8 mouse cellular contexts compared by ENCODE assay signal in genomic region chr13:38506320-38506719, GRCm38 (mm10). TPM values are rescaled to one million over a fixed set of nuclear protein-coding genes. Genes with fewer than 3 reads are reported as not detected.
A peak's percentile ranks its signal among the peaks of the same experiment; 100 is the strongest.
DNase-seq lines count a peak whose midpoint lies in the region; ATAC-seq and TF ChIP-seq lines count a peak whose summit lies in the region.
"Had no signal": no experiment of that assay in that cellular context is flagged by ENCODE, and none has a peak within 500 bp of the region (broad histone marks: within the 10 kb centered on the region; RNA-seq: fewer than 3 reads in every experiment).

No protein-coding gene starts in this region.

- no peaks in the 10 kb centered on the region for H3K27me3 ChIP-seq in intestine, postnatal 0 days (replicated peaks; ENCODE audit: control insufficient read depth, insufficient read depth, low read length)
- H3K27me3 ChIP-seq in intestine, embryonic 15.5 days (replicated peaks): no peaks in the 10 kb centered on the region
- no peaks in the 10 kb centered on the region for H3K27me3 ChIP-seq in embryonic facial prominence, embryonic 11.5 days (ENCODE audit: control insufficient read depth, insufficient read depth, low read length)

- WGBS in intestine, postnatal 0 days: 80% methylated on average over 8 of the region's 8 CpGs
- 83% methylated on average over 8 of the region's 8 CpGs for WGBS in intestine, embryonic 15.5 days
- WGBS in embryonic facial prominence, embryonic 11.5 days: 84% methylated on average over 8 of the region's 8 CpGs

- H3K4me3 ChIP-seq in intestine, postnatal 0 days (ENCODE audit: low read depth, low read length): no peak overlapping the region
- no peak overlapping the region for H3K4me3 ChIP-seq in intestine, embryonic 15.5 days (replicated peaks)
- H3K4me3 ChIP-seq in embryonic facial prominence, embryonic 11.5 days (ENCODE audit: low read depth, low read length): no peak overlapping the region
- H3K4me3 ChIP-seq: myocyte had no signal

- H3K9ac ChIP-seq in intestine, postnatal 0 days (ENCODE audit: low read depth, low read length): no peak overlapping the region
- H3K9ac ChIP-seq in intestine, embryonic 15.5 days: no peak overlapping the region
- no peak overlapping the region for H3K9ac ChIP-seq in embryonic facial prominence, embryonic 11.5 days (replicated peaks; ENCODE audit: low read length)

- peak; percentile 13 for DNase-seq in 416B (ENCODE audit: low read depth)
- peak; percentile 38 for DNase-seq in ES-CJ7 (ENCODE audit: low read depth, low spot score)
- DNase-seq in embryonic facial prominence, embryonic 11.5 days (ENCODE audit: low spot score): peak; percentile 48
- DNase-seq in left cerebral cortex, adult 18-20 months (ENCODE audit: low spot score in 2 of 2): peak; percentile 45 to 49
- DNase-seq in right cerebral cortex, postnatal 25 days: peak; percentile 18

- TF ChIP-seq CTCF in intestine, postnatal 0 days (IDR thresholded peaks at IDR 0.05; ENCODE audit: low read depth): peak; percentile 69

- no peak overlapping the region for H3K4me2 ChIP-seq in intestine, postnatal 0 days (replicated peaks; ENCODE audit: low read depth)
- no peak overlapping the region for H3K4me2 ChIP-seq in intestine, embryonic 15.5 days (replicated peaks)
- H3K4me2 ChIP-seq in embryonic facial prominence, embryonic 11.5 days (ENCODE audit: low read depth, low read length): no peak overlapping the region

- ATAC-seq in intestine, postnatal 0 days: no peak
- ATAC-seq in intestine, embryonic 15.5 days: no peak; the same call in 1 of the 2 replicates
- ATAC-seq in embryonic facial prominence, embryonic 11.5 days (replicated peaks; ENCODE audit: insufficient number of reproducible peaks, low FRiP score, low TSS enrichment, low read depth): no peak

- H3K4me1 ChIP-seq in intestine, postnatal 0 days (replicated peaks; ENCODE audit: control insufficient read depth, insufficient read depth, low read length): no peaks in the 10 kb centered on the region
- no peaks in the 10 kb centered on the region for H3K4me1 ChIP-seq in intestine, embryonic 15.5 days (replicated peaks)
- H3K4me1 ChIP-seq in embryonic facial prominence, embryonic 11.5 days (ENCODE audit: control insufficient read depth, insufficient read depth, low read length): no peaks in the 10 kb centered on the region

- H3K9me3 ChIP-seq in intestine, postnatal 0 days (ENCODE audit: control insufficient read depth): no peaks in the 10 kb centered on the region
- H3K9me3 ChIP-seq in intestine, embryonic 15.5 days: no peaks in the 10 kb centered on the region
- no peaks in the 10 kb centered on the region for H3K9me3 ChIP-seq in embryonic facial prominence, embryonic 11.5 days (replicated peaks; ENCODE audit: control insufficient read depth, low read length)

- H3K36me3 ChIP-seq in intestine, postnatal 0 days (ENCODE audit: control insufficient read depth, insufficient read depth): peaks cover 85% of the 10 kb centered on the region
- H3K36me3 ChIP-seq in intestine, embryonic 15.5 days: peaks cover 60% of the 10 kb centered on the region
- peaks cover 5% of the 10 kb centered on the region; the same call in 1 of the 2 replicates for H3K36me3 ChIP-seq in embryonic facial prominence, embryonic 11.5 days (replicated peaks; ENCODE audit: control insufficient read depth, insufficient read depth, low read depth, low read length)

- H3K27ac ChIP-seq in intestine, postnatal 0 days (ENCODE audit: low read depth, low read length): no peak overlapping the region
- no peak overlapping the region for H3K27ac ChIP-seq in intestine, embryonic 15.5 days
- no peak overlapping the region for H3K27ac ChIP-seq in embryonic facial prominence, embryonic 11.5 days (replicated peaks; ENCODE audit: low read depth, low read length)

RNA-seq across cellular contexts. Expression of gene Txndc5, which starts 22.3 kb away (rescaled TPM):
- 96.2 and 106 TPM in 2 replicates for polyA plus RNA-seq in intestine, postnatal 0 days (2015; fragmentation: Nextera tagmentation; extraction: Ambion mirVana)
- 245 and 256 TPM in 2 replicates for polyA plus RNA-seq in intestine, embryonic 15.5 days (2015; fragmentation: Nextera tagmentation; extraction: Ambion mirVana)
- polyA plus RNA-seq in embryonic facial prominence, embryonic 11.5 days (2014; fragmentation: Nextera tagmentation; extraction: Ambion mirVana): 172 and 181 TPM in 2 replicates
- total RNA-seq in left cerebral cortex, adult 18-20 months (2021): 10 to 100 TPM; 52.1 to 53.1 TPM
